Mouse (Mus musculus) forebrain, embryonic 11.5 days (tissue): ENCODE data around the gene Oas1d. TPM values are rescaled to one million over a fixed set of nuclear protein-coding genes. Genes with fewer than 3 reads are reported as not detected.
"Not testable (repeated sequence)": the region's sequence is repeated elsewhere in the genome, so short reads cannot be mapped to it uniquely, and the experiment has no call there.

Source experiments
- ATAC-seq: fragments of 200-750 bp; cut with Nextera tagmentation; replicated peaks from 2 replicates; pipeline ENCODE4 v1.8.0; 2017; ENCODE audit warnings: moderate TSS enrichment; ENCODE audit not compliant: low FRiP score
- DNase-seq: peaks from one replicate; pipeline ENCODE4 v3.0.0-alpha.2; 2017; ENCODE audit warnings: low spot score
- H3K27ac ChIP-seq: fragments of 300-500 bp; sonication (generic); 2 replicates; pipeline ENCODE4 v1.5.1; 2014; ENCODE audit warnings: low read depth, low read length
- H3K27me3 ChIP-seq: fragments of 300-500 bp; sonication (generic); 2 replicates; pipeline ENCODE4 v1.6.1; 2014; ENCODE audit warnings: mild to moderate bottlenecking, low read length, mixed read lengths; ENCODE audit not compliant: control insufficient read depth, insufficient read depth
- H3K36me3 ChIP-seq: fragments of 300-500 bp; sonication (generic); 2 replicates; pipeline ENCODE4 v1.6.1; 2014; ENCODE audit warnings: mild to moderate bottlenecking, low read length, moderate library complexity, mixed read lengths; ENCODE audit not compliant: control insufficient read depth, insufficient read depth
- H3K4me1 ChIP-seq: fragments of 300-500 bp; sonication (generic); replicated peaks from 2 replicates; pipeline ENCODE4 v1.6.1; 2014; ENCODE audit warnings: low read length, mixed read lengths; ENCODE audit not compliant: control insufficient read depth, insufficient read depth
- H3K4me2 ChIP-seq: fragments of 300-500 bp; sonication (generic); 2 replicates; pipeline ENCODE4 v1.6.1; 2014; ENCODE audit warnings: low read depth, mild to moderate bottlenecking, low read length, moderate library complexity, mixed read lengths; ENCODE audit not compliant: severe bottlenecking
- H3K4me3 ChIP-seq: fragments of 300-500 bp; sonication (generic); 2 replicates; pipeline ENCODE4 v1.5.1; 2014; ENCODE audit warnings: low read depth, low read length
- H3K9ac ChIP-seq: fragments of 300-500 bp; sonication (generic); 2 replicates; pipeline ENCODE4 v1.6.1; 2014; ENCODE audit warnings: low read length
- H3K9me3 ChIP-seq: fragments of 300-500 bp; sonication (generic); 2 replicates; pipeline ENCODE4 v1.6.1; 2016; ENCODE audit warnings: low read length, mixed read lengths; ENCODE audit not compliant: control insufficient read depth
- WGBS: fragments of 180-500 bp; shearing (Covaris S2); extraction: QIAGEN DNeasy Blood & Tissue Kit; methylation state at CpG from one replicate; pipeline ENCODE4 v1.1.7; 2014; 5-methylcytosine and 5-hydroxymethylcytosine counted together
- polyA plus RNA-seq: library from polyadenylated mRNA; unstranded; fragments of >200 nt; fragmentation: Nextera tagmentation; extraction: Ambion mirVana; gene quantifications from 2 replicates; pipeline ENCODE4 v1.2.1, GENCODE M21; 2014

The Oas1d gene
- polyA plus RNA-seq = not detected in 2 replicates

GRCm38 (mm10) chr5:120914204-120914603 is at the start of gene Oas1d:
Oas1d (plus strand) TSS chr5:120914536.
- not testable (repeated sequence) for H3K4me2 ChIP-seq, H3K9me3 ChIP-seq, ATAC-seq, H3K4me1 ChIP-seq, H3K36me3 ChIP-seq, H3K9ac ChIP-seq, H3K27ac ChIP-seq, H3K27me3 ChIP-seq, H3K4me3 ChIP-seq
- 62% methylated on average over 8 of the region's 8 CpGs for whole genome bisulfite sequencing
- peak; percentile 9 for DNase-seq

- no peak overlapping the region for H3K27ac ChIP-seq
- 75% methylated on average over 3 of the region's 3 CpGs for WGBS
- no peak overlapping the region for H3K9ac ChIP-seq
- DNase-seq (peak; percentile 58), ATAC-seq (no peak)
- H3K4me2 ChIP-seq = no peak overlapping the region
- no peak overlapping the region for H3K4me3 ChIP-seq
- no peaks in the 10 kb centered on the region for H3K36me3 ChIP-seq
- no peaks in the 10 kb centered on the region for H3K4me1 ChIP-seq
- H3K27me3 ChIP-seq = no peaks in the 10 kb centered on the region
- no peaks in the 10 kb centered on the region for H3K9me3 ChIP-seq
These were observed 48.9 kb upstream of the Oas1d start for GRCm38 (mm10) chr5:120865336-120865860.

GRCm38 (mm10) chr5:120869436-120870015 is 44.8 kb upstream of the Oas1d start:
- Histone ChIP-seq H3K4me2 (no peak overlapping the region), H3K4me1 (no peaks in the 10 kb centered on the region), H3K27me3 (no peaks in the 10 kb centered on the region), H3K36me3 (no peaks in the 10 kb centered on the region), H3K27ac (no peak overlapping the region), H3K9me3 (no peaks in the 10 kb centered on the region), H3K4me3 (no peak overlapping the region), H3K9ac (no peak overlapping the region)
- WGBS = 74% methylated on average over 7 of the region's 7 CpGs
- DNase-seq (peak; percentile 37), ATAC-seq (no peak)

- WGBS = 68% methylated on average over 3 of the region's 3 CpGs
- H3K9me3 ChIP-seq = no peaks in the 10 kb centered on the region
These were observed 44.3 kb upstream of the Oas1d start for GRCm38 (mm10) chr5:120870081-120870480.

GRCm38 (mm10) chr5:120870782-120871181 is 43.6 kb upstream of the Oas1d start:
- Histone ChIP-seq H3K9me3 (no peaks in the 10 kb centered on the region), H3K27ac (no peak overlapping the region), H3K36me3 (no peaks in the 10 kb centered on the region), H3K4me1 (no peaks in the 10 kb centered on the region), H3K9ac (no peak overlapping the region), H3K4me3 (no peak overlapping the region), H3K4me2 (no peak overlapping the region), H3K27me3 (no peaks in the 10 kb centered on the region)
- DNase-seq = no peak
- WGBS = 78% methylated on average over 7 of the region's 7 CpGs
- ATAC-seq = no peak

More at GRCm38 (mm10) chr5:120870081-120870480, 44.3 kb upstream of the Oas1d start:
- Histone ChIP-seq H3K4me1 (no peaks in the 10 kb centered on the region), H3K4me2 (no peak overlapping the region), H3K27ac (no peak overlapping the region), H3K9ac (no peak overlapping the region), H3K27me3 (no peaks in the 10 kb centered on the region), H3K4me3 (no peak overlapping the region), H3K36me3 (no peaks in the 10 kb centered on the region)
- DNase-seq (peak; percentile 7), ATAC-seq (no peak)

GRCm38 (mm10) chr5:120871469-120871868 is 42.9 kb upstream of the Oas1d start:
- WGBS = 71% methylated on average over 2 of the region's 2 CpGs
- Histone ChIP-seq H3K27me3 (no peaks in the 10 kb centered on the region), H3K36me3 (no peaks in the 10 kb centered on the region), H3K9me3 (no peaks in the 10 kb centered on the region), H3K4me2 (no peak overlapping the region), H3K9ac (no peak overlapping the region), H3K4me1 (no peaks in the 10 kb centered on the region), H3K4me3 (no peak overlapping the region), H3K27ac (no peak overlapping the region)
- ATAC-seq (no peak), DNase-seq (no peak)

- not testable (repeated sequence) for H3K4me2 ChIP-seq, ATAC-seq, H3K9me3 ChIP-seq, H3K27me3 ChIP-seq, H3K36me3 ChIP-seq, DNase-seq, H3K4me3 ChIP-seq, H3K4me1 ChIP-seq, H3K9ac ChIP-seq, H3K27ac ChIP-seq
- WGBS = 77% methylated on average over 2 of the region's 3 CpGs
These were observed 37.5 kb upstream of the Oas1d start for GRCm38 (mm10) chr5:120876839-120877238.

- not testable (repeated sequence) for H3K9me3 ChIP-seq, H3K27ac ChIP-seq, DNase-seq, H3K4me2 ChIP-seq, H3K9ac ChIP-seq, H3K4me3 ChIP-seq, H3K27me3 ChIP-seq, H3K36me3 ChIP-seq, ATAC-seq, H3K4me1 ChIP-seq
- 65% methylated on average over 2 of the region's 2 CpGs for WGBS
These were observed 36.9 kb upstream of the Oas1d start for GRCm38 (mm10) chr5:120877407-120877806.

GRCm38 (mm10) chr5:120878803-120879202 is 35.5 kb upstream of the Oas1d start:
- WGBS = 68% methylated on average over 2 of the region's 2 CpGs
- ATAC-seq = not testable (repeated sequence)

More at GRCm38 (mm10) chr5:120878803-120879202, 35.5 kb upstream of the Oas1d start:
- H3K9ac ChIP-seq, H3K4me1 ChIP-seq, H3K9me3 ChIP-seq, H3K27me3 ChIP-seq, H3K27ac ChIP-seq, H3K4me3 ChIP-seq, H3K4me2 ChIP-seq, DNase-seq, H3K36me3 ChIP-seq: not testable (repeated sequence)
